Mouse (Mus musculus) lung, embryonic 15.5 days (tissue): ENCODE measurements around the gene Metap2. TPM values are rescaled to one million over a fixed set of nuclear protein-coding genes. Genes with fewer than 3 reads are reported as not detected.
"Not testable (repeated sequence)": the region's sequence is repeated elsewhere in the genome, so short reads cannot be mapped to it uniquely, and the experiment has no call there.

Experiments
- ATAC-seq: fragments of 200-750 bp; cut with Nextera tagmentation; 2 replicates; pipeline ENCODE4 v1.8.0; 2017; ENCODE audit warnings: moderate number of reproducible peaks, borderline replicate concordance; ENCODE audit not compliant: low FRiP score, low TSS enrichment; ENCODE audit errors: extremely low read depth
- H3K27ac ChIP-seq: fragments of 300-500 bp; sonication (generic); 2 replicates; pipeline ENCODE4 v1.5.1; 2015; ENCODE audit warnings: moderate library complexity, mild to moderate bottlenecking, inconsistent platforms
- H3K27me3 ChIP-seq: fragments of 300-500 bp; sonication (generic); 2 replicates; pipeline ENCODE4 v1.6.1; 2015; ENCODE audit warnings: inconsistent platforms
- H3K36me3 ChIP-seq: fragments of 300-500 bp; sonication (generic); 2 replicates; pipeline ENCODE4 v1.6.1; 2015; ENCODE audit warnings: inconsistent platforms
- H3K4me1 ChIP-seq: fragments of 300-500 bp; sonication (generic); 2 replicates; pipeline ENCODE4 v1.6.1; 2015; ENCODE audit warnings: inconsistent platforms
- H3K4me2 ChIP-seq: fragments of 300-500 bp; sonication (generic); 2 replicates; pipeline ENCODE4 v1.6.1; 2015; ENCODE audit warnings: inconsistent platforms, mild to moderate bottlenecking, moderate library complexity
- H3K4me3 ChIP-seq: fragments of 300-500 bp; sonication (generic); 2 replicates; pipeline ENCODE4 v1.5.1; 2015; ENCODE audit warnings: mild to moderate bottlenecking, inconsistent platforms
- H3K9ac ChIP-seq: fragments of 300-500 bp; sonication (generic); 2 replicates; pipeline ENCODE4 v1.6.1; 2015; ENCODE audit warnings: inconsistent platforms
- H3K9me3 ChIP-seq: fragments of 300-500 bp; sonication (generic); 2 replicates; pipeline ENCODE4 v1.6.1; 2016; ENCODE audit warnings: inconsistent platforms
- WGBS: fragments of 180-500 bp; shearing (Covaris S2); methylation state at CpG from one replicate; pipeline ENCODE4 v1.1.7; 2015; 5-methylcytosine and 5-hydroxymethylcytosine counted together
- polyA plus RNA-seq: library from polyadenylated mRNA; unstranded; fragments of >200 nt; fragmentation: Nextera tagmentation; extraction: Ambion mirVana; gene quantifications from 2 replicates; pipeline ENCODE4 v1.2.1, GENCODE M21; 2015

Gene Metap2
- polyA plus RNA-seq, 1 experiment from 2014 or later = 180 TPM

DNA sequence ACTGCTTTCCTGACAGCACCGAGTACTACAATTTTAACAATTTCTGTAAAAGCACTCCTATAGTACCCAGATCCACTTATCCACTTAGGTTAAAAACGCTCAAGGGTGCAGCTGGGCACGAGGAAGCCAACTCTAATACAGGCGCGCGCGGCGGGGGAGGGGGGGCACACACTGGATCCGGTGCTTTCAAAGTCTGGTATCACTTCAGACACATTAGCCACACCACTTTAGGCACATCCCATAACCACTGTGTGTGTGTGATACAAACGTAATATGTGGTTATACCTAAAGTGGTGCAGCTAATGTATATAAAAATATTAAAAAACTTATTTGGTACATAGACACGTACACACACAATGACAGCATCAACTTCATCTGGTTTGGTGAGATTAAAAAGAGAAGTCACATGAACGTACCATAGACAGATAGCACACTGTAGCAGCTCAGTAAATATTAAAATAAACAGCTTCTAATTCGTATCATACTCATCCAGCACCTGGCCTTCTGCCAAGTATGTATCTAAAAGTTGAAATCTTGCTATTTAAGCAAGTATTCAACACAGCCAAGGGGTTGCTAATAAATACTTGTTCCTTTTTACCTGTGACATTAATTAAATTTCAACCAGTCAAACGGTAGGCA is 10.9 kb downstream of the Metap2 start:
- no peak for ATAC-seq
- H3K36me3 ChIP-seq = peaks cover 37% of the 10 kb centered on the region
- H3K9me3 ChIP-seq = no peaks in the 10 kb centered on the region
- H3K4me1 ChIP-seq = peaks cover 7% of the 10 kb centered on the region; the same call in 1 of the 2 replicates
- H3K27ac ChIP-seq = no peak overlapping the region
- no peak overlapping the region for H3K4me2 ChIP-seq
- no peak overlapping the region for H3K4me3 ChIP-seq
- 77% methylated on average over 14 of the region's 14 CpGs for WGBS
- no peaks in the 10 kb centered on the region for H3K27me3 ChIP-seq
- H3K9ac ChIP-seq = no peak overlapping the region

DNA sequence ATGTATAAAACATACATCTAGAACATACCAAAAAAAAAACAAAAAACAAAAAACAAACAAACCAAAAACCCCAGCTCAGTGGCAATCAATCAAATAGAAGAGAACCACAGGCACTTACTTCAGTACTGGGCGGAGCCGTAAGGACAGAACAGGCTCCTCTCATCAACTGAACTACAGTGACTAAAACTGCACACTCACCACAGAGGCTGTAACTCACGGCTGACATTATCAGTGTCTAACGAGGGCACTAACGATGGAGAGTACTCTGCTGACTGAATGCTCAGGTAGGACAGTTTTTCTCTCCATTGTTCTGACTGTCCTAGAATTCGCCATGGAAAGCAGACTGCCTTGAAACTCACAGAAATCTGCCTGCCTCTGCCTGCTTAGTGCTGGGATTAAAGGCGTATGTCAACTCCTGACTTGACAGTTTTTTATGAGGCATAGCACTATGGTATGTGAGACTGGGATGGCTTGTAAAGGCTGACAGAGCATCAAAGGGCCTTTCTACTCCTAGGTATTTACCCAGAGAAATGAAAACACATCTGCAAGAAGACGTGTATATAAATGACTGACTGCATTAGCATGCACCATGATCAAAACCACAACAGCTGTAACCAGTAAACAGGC is 14.0 kb downstream of the Metap2 start:
- ATAC-seq = no peak
- H3K9ac ChIP-seq = no peak overlapping the region
- H3K27me3 ChIP-seq = no peaks in the 10 kb centered on the region
- 81% methylated on average over 8 of the region's 8 CpGs for WGBS
- no peak overlapping the region for H3K4me3 ChIP-seq
- no peak overlapping the region for H3K27ac ChIP-seq
- H3K36me3 ChIP-seq = peaks cover 51% of the 10 kb centered on the region
- H3K4me1 ChIP-seq = peaks cover 1% of the 10 kb centered on the region; the same call in 1 of the 2 replicates
- H3K4me2 ChIP-seq = no peak overlapping the region
- H3K9me3 ChIP-seq = no peaks in the 10 kb centered on the region

DNA sequence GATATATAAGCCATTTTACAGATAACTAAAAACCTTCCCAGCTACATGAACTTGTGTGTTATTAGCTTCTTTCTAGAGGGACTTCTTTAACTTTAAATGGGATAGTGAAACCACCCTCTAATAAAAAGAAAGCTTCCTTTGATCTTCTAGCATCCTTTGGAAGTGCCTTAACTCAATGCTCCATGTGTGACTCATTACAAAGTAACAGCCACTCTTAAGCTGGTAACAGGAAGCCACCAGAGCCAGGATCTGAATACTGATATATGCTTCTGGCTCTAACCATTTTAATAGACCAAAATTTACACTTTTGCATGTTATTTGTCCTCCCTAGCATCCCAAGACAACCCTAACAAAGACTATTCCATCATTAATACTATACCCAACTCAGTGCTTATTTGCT is 15.0 kb downstream of the Metap2 start:
- no peak overlapping the region for H3K27ac ChIP-seq
- no peak overlapping the region for H3K4me2 ChIP-seq
- H3K36me3 ChIP-seq = peaks cover 51% of the 10 kb centered on the region
- H3K9me3 ChIP-seq = no peaks in the 10 kb centered on the region
- H3K4me3 ChIP-seq = no peak overlapping the region
- H3K4me1 ChIP-seq = no peaks in the 10 kb centered on the region
- no peak overlapping the region for H3K9ac ChIP-seq
- no peaks in the 10 kb centered on the region for H3K27me3 ChIP-seq
- ATAC-seq = no peak

DNA sequence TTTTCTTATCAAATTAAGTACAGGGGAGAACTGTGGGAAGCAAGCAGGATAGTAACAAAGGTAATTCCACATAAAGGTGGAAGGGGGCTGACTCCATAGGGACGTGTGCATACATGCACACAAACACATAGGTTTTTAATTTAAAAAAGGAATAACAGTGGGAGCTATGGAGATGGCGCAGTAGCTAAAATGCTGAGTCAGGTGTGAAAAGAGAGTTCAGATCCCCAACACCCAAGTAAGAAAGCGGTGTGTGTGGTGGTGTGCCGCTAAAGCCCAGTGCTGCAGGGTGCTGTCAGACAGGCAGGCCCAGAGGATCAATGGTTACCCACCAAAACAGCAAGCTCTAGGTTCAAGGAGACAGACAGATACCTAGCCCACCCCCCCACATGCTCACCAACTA is 18.2 kb downstream of the Metap2 start:
- H3K4me2 ChIP-seq = no peak overlapping the region
- no peaks in the 10 kb centered on the region for H3K27me3 ChIP-seq
- H3K9me3 ChIP-seq = no peaks in the 10 kb centered on the region
- H3K4me1 ChIP-seq = no peaks in the 10 kb centered on the region
- WGBS = 94% methylated on average over 4 of the region's 4 CpGs
- H3K27ac ChIP-seq = no peak overlapping the region
- H3K36me3 ChIP-seq = peaks cover 36% of the 10 kb centered on the region
- no peak for ATAC-seq
- no peak overlapping the region for H3K9ac ChIP-seq
- no peak overlapping the region for H3K4me3 ChIP-seq

DNA sequence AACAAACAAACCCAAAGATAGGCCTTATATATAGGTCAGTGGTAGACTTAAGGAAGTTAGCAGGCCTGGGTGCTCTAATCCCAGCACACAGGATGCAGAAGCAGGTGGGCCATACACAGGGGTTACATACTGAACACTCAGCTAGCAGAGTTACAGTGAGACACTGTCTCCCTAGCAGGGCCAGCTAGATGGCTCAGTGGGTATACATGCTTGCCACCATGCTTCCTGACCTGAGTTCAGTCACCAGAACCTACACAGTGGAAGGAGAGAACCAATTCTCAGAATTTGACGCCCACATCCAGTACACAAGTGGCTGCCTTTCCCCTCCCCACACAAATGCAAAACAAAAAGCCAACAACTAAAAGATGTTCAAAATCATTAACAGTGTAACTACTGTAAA is 20.1 kb downstream of the Metap2 start:
- Histone ChIP-seq H3K9ac (no peak overlapping the region), H3K9me3 (no peaks in the 10 kb centered on the region), H3K27ac (no peak overlapping the region), H3K36me3 (peaks cover 39% of the 10 kb centered on the region), H3K27me3 (no peaks in the 10 kb centered on the region), H3K4me3 (no peak overlapping the region), H3K4me2 (no peak overlapping the region), H3K4me1 (no peaks in the 10 kb centered on the region)
- WGBS = 91% methylated on average over 1 of the region's 1 CpGs
- no peak for ATAC-seq

DNA sequence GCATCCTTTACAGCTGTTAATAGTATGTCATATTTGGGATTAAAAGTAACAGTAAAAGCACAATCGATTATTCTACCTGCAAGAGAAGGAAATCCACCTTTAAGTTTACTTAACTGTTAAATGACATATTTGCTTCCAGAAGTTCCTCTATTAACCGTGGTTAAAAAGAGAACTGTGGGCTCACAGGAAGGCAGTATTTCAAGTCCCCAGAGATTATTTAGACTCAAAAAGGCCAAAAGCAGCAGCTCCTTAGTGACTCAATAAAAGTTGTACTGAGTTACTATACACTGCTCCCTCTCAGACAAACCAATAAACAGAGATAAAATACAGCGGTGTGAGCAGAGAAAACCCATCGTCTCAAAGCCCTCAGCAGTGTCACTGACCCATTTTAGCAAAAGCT is 28.0 kb downstream of the Metap2 start:
- H3K9ac ChIP-seq = no peak overlapping the region
- no peaks in the 10 kb centered on the region for H3K4me1 ChIP-seq
- WGBS = 83% methylated on average over 4 of the region's 4 CpGs

DNA sequence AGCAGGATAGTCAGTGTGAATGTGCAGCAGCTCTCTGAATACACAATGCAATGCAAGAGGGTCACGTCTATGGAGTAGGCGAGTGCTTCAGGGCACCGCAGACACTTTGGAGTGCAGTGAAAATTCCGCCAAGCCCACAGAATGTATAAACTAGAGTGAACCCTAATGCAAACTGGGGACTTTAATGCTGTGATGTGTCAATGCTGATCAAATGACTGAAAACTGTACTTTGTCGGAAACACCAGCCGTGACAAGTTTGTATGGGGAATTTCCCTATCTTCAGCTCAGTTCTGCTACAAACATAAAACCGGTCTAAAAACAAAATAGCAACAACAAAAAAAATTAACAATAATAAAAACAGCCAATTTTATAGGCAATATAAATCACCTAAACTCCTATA is 28.5 kb downstream of the Metap2 start:
- Histone ChIP-seq H3K4me1 (no peaks in the 10 kb centered on the region), H3K4me2 (no peak overlapping the region), H3K4me3 (no peak overlapping the region), H3K36me3 (peaks cover 76% of the 10 kb centered on the region), H3K9me3 (no peaks in the 10 kb centered on the region), H3K9ac (no peak overlapping the region), H3K27me3 (no peaks in the 10 kb centered on the region), H3K27ac (no peak overlapping the region)
- WGBS = 93% methylated on average over 7 of the region's 7 CpGs
- no peak for ATAC-seq

More for the DNA sequence above, 28.0 kb downstream of the Metap2 start:
- Histone ChIP-seq H3K27me3 (no peaks in the 10 kb centered on the region), H3K9me3 (no peaks in the 10 kb centered on the region), H3K4me2 (no peak overlapping the region), H3K4me3 (no peak overlapping the region), H3K27ac (no peak overlapping the region), H3K36me3 (peaks cover 74% of the 10 kb centered on the region)
- no peak for ATAC-seq

DNA sequence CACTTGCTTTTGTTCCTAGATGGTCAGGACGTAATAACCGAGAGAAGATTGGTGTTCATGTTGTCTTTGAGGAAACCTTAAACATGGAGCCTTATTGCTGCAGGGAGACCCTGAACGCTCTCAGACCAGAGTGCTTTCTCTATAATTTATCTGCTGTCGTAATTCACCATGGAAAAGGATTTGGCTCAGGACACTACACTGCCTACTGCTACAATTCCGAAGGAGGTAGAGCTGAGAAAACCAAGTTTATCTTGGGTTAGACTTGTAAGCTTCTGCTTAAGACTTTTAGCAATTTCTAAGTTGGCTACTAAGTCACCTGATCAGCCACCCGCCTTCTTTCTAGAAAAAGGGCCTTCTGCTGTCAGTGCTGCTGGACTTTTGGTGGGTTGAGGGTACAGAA is 40.8 kb downstream of the Metap2 start:
- H3K4me2 ChIP-seq = no peak overlapping the region
- no peaks in the 10 kb centered on the region for H3K9me3 ChIP-seq
- H3K27ac ChIP-seq = no peak overlapping the region
- peaks cover 23% of the 10 kb centered on the region for H3K36me3 ChIP-seq
- H3K4me1 ChIP-seq = no peaks in the 10 kb centered on the region
- no peak for ATAC-seq
- H3K4me3 ChIP-seq = no peak overlapping the region
- no peaks in the 10 kb centered on the region for H3K27me3 ChIP-seq
- 86% methylated on average over 6 of the region's 6 CpGs for WGBS
- no peak overlapping the region for H3K9ac ChIP-seq

DNA sequence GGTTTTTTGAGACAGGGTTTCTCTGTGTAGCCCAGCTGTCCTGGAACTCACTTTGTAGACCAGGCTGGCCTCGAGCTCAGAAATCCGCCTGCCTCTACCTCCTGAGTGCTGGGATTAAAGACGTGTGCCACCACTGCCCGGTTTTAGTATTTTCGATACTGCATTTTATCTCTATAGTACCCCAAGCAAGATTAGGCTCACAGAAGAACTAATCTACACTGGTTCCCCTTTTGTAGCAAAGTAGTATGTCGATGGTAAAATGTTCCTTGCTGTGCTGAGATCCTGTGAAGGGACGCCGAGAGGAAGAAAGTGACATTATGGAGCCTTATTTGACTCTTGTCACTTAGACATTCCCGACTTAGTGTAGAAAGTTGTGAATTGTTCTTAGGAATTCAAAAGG is 41.8 kb downstream of the Metap2 start:
- 83% methylated on average over 9 of the region's 9 CpGs for WGBS
- Histone ChIP-seq H3K36me3 (peaks cover 13% of the 10 kb centered on the region), H3K9me3 (no peaks in the 10 kb centered on the region), H3K4me3 (no peak overlapping the region), H3K4me2 (no peak overlapping the region), H3K4me1 (no peaks in the 10 kb centered on the region), H3K27me3 (no peaks in the 10 kb centered on the region), H3K9ac (no peak overlapping the region), H3K27ac (no peak overlapping the region)
- no peak for ATAC-seq

DNA sequence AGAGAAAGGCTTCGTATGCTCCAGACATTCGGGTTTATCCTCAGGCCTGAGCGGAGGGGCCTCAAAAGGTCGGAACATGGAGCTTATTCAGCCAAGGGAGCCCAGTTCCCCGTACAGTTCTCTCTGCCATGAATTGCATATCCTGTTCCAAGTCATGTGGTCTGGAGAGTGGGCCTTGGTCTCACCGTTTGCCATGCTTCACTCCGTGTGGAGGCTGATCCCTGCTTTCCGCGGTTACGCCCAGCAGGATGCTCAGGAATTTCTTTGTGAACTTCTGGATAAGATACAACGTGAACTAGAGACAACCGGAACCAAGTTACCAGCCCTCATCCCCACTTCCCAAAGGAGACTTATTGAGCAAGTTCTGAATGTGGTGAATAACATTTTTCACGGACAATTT is 50.2 kb downstream of the Metap2 start:
- no peak overlapping the region for H3K27ac ChIP-seq
- H3K27me3 ChIP-seq = no peaks in the 10 kb centered on the region
- H3K36me3 ChIP-seq = no peaks in the 10 kb centered on the region
- no peaks in the 10 kb centered on the region for H3K9me3 ChIP-seq
- no peak overlapping the region for H3K9ac ChIP-seq
- no peaks in the 10 kb centered on the region for H3K4me1 ChIP-seq
- H3K4me2 ChIP-seq = no peak overlapping the region
- WGBS = 91% methylated on average over 13 of the region's 13 CpGs
- no peak overlapping the region for H3K4me3 ChIP-seq
- ATAC-seq = no peak

DNA sequence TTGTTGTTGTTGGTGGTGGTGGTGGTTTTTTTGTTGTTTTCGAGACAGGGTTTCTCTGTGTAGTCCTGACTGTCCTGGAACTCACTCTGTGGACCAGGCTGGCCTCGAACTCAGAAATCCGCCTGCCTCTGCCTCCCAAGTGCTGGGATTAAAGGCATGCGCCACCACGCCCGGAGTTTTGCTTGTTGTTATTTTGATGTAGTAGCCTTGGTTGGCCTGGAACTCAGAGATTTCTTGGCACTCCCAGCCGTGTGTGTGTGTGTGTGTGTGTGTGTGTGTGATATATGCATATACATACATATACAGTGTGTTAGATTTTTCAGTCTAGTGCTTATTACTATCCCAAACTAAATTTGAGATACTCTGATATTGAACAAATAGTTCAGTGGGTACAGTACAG is 61.8 kb downstream of the Metap2 start:
- WGBS = 89% methylated on average over 7 of the region's 7 CpGs
- ATAC-seq, H3K4me2 ChIP-seq, H3K9me3 ChIP-seq, H3K36me3 ChIP-seq, H3K9ac ChIP-seq, H3K27ac ChIP-seq, H3K4me3 ChIP-seq: not testable (repeated sequence)
- H3K27me3 ChIP-seq = peaks cover 65% of the 10 kb centered on the region
- peaks cover 28% of the 10 kb centered on the region for H3K4me1 ChIP-seq

DNA sequence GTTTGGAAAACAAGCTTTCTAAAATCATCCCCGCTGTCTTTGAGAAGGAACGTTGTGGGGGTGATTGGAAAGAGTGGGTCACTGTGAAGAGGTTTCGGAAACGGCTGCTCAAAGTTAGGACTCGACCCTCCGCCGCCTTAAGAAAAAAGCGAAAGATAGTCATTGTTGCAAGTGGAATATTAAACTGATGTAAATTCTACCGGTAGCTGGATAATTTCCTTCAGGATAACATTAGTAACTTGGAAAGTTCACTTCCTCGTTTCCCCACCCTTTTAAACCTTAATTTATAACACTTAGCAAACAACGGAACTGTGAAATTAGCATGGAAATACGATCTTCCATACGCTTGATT is 62.5 kb downstream of the Metap2 start:
- WGBS = 5% methylated on average over 13 of the region's 13 CpGs
- H3K27ac ChIP-seq = no peak overlapping the region
- ATAC-seq = no peak
- H3K4me2 ChIP-seq = peak overlapping the region; percentile 91
- H3K4me1 ChIP-seq = peaks cover 28% of the 10 kb centered on the region
- H3K36me3 ChIP-seq = no peaks in the 10 kb centered on the region
- H3K27me3 ChIP-seq = peaks cover 73% of the 10 kb centered on the region
- H3K9ac ChIP-seq = 0 out of 2 replicates have a peak overlapping the region, but pooled peaks have one; percentile 7
- H3K4me3 ChIP-seq = peak overlapping the region; percentile 53
- H3K9me3 ChIP-seq = no peaks in the 10 kb centered on the region
